Mouse (Mus musculus): ENCODE data around the gene Mxi1. TPM values are rescaled to one million over a fixed set of nuclear protein-coding genes. Genes with fewer than 3 reads are reported as not detected.

Mxi1 gene
- polyA plus RNA-seq, 1 experiment from 2014 or later = 59.6 TPM

DNA sequence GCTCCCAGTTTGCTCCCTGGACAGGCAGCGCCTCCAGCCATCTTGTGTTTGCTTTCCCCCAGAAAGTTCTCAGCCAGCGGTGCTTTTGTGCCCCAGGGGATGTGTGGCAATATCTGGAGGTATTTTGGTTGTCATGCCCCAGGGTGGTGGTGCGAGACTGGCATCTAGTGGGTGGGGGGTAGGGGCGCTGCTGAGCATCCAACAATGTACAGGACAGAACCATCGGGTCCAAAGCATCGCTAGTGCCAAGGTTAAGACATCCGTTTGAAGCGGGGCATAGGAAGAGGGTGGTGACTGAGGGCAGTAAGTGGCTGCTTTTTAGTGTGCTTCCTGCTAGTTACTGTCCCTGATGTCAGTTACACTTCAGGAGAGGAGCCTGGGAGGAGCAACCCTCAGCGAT lies 17.8 kb downstream of the Mxi1 start:
- Histone ChIP-seq H3K9me3 (ENCODE audit: control insufficient read depth, low read length) (no peaks in the 10 kb centered on the region), H3K9ac (ENCODE audit: low read depth, low read length) (no peak overlapping the region), H3K4me3 (ENCODE audit: low read depth, low read length) (no peak overlapping the region), H3K4me1 (replicated peaks; ENCODE audit: control insufficient read depth, insufficient read depth, low read length) (peaks cover 3% of the 10 kb centered on the region), H3K36me3 (ENCODE audit: control insufficient read depth, insufficient read depth, low read length) (0 out of 2 replicates have a peak, but pooled peaks cover 4% of the 10 kb centered on the region), H3K27ac (ENCODE audit: low read depth, low read length) (no peak overlapping the region), H3K4me2 (replicated peaks; ENCODE audit: low read depth, low read length) (no peak overlapping the region), H3K27me3 (ENCODE audit: control insufficient read depth, insufficient read depth, low read length) (no peaks in the 10 kb centered on the region)
- ATAC-seq (ENCODE audit: low FRiP score) = no peak
- DNase-seq (ENCODE audit: low spot score) = no peak
- WGBS = 71% methylated on average over 9 of the region's 9 CpGs

GRCm38 (mm10) chr19:53329221-53329991 lies 19.1 kb downstream of the Mxi1 start:
- peak; percentile 92 for DNase-seq (ENCODE audit: low spot score)
- H3K4me3 ChIP-seq (ENCODE audit: low read depth, low read length) = peak overlapping the region; percentile 80
- peak; percentile 86 for ATAC-seq (ENCODE audit: low FRiP score)
- H3K27me3 ChIP-seq (ENCODE audit: control insufficient read depth, insufficient read depth, low read length) = no peaks in the 10 kb centered on the region
- no peaks in the 10 kb centered on the region for H3K9me3 ChIP-seq (ENCODE audit: control insufficient read depth, low read length)
- peak overlapping the region; percentile 68 for H3K9ac ChIP-seq (ENCODE audit: low read depth, low read length)
- peaks cover 3% of the 10 kb centered on the region for H3K4me1 ChIP-seq (replicated peaks; ENCODE audit: control insufficient read depth, insufficient read depth, low read length)
- under 1% methylated on average over 67 of the region's 106 CpGs for WGBS
- H3K4me2 ChIP-seq (replicated peaks; ENCODE audit: low read depth, low read length) = peak overlapping the region; percentile 100
- H3K36me3 ChIP-seq (ENCODE audit: control insufficient read depth, insufficient read depth, low read length) = 0 out of 2 replicates have a peak, but pooled peaks cover 4% of the 10 kb centered on the region
- peak overlapping the region; percentile 30 for H3K27ac ChIP-seq (ENCODE audit: low read depth, low read length)

DNA sequence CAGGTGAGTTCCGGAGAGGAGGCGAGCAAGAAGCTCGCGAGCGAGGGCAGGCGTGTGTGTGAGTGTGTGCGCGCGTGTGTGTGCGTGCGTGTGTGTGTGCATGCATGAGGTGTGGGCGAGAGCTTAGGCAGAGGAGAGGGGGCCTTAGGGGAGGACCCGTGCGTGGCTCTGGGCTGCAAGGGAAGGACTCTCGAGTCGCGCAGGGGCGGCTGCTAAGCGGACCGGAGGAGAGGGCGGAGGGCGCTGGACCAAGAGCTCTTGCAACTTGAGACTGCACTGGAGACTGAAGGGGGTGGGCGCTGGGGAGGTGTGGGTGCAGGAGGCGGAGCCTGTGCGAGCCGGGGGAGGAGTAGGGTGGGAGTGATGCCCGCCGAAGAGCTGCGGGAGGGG lies 19.7 kb downstream of the Mxi1 start:
- H3K4me2 ChIP-seq (replicated peaks; ENCODE audit: low read depth, low read length) = peak overlapping the region; percentile 100
- 0 out of 2 replicates have a peak, but pooled peaks cover 4% of the 10 kb centered on the region for H3K36me3 ChIP-seq (ENCODE audit: control insufficient read depth, insufficient read depth, low read length)
- H3K9me3 ChIP-seq (ENCODE audit: control insufficient read depth, low read length) = no peaks in the 10 kb centered on the region
- ATAC-seq (ENCODE audit: low FRiP score) (peak; percentile 64), DNase-seq (ENCODE audit: low spot score) (peak; percentile 66)
- peaks cover 3% of the 10 kb centered on the region for H3K4me1 ChIP-seq (replicated peaks; ENCODE audit: control insufficient read depth, insufficient read depth, low read length)
- H3K27ac ChIP-seq (ENCODE audit: low read depth, low read length) = no peak overlapping the region
- WGBS = 0% methylated on average over 28 of the region's 29 CpGs
- no peaks in the 10 kb centered on the region for H3K27me3 ChIP-seq (ENCODE audit: control insufficient read depth, insufficient read depth, low read length)
- peak overlapping the region; percentile 68 for H3K9ac ChIP-seq (ENCODE audit: low read depth, low read length)
- peak overlapping the region; percentile 80 for H3K4me3 ChIP-seq (ENCODE audit: low read depth, low read length)

DNA sequence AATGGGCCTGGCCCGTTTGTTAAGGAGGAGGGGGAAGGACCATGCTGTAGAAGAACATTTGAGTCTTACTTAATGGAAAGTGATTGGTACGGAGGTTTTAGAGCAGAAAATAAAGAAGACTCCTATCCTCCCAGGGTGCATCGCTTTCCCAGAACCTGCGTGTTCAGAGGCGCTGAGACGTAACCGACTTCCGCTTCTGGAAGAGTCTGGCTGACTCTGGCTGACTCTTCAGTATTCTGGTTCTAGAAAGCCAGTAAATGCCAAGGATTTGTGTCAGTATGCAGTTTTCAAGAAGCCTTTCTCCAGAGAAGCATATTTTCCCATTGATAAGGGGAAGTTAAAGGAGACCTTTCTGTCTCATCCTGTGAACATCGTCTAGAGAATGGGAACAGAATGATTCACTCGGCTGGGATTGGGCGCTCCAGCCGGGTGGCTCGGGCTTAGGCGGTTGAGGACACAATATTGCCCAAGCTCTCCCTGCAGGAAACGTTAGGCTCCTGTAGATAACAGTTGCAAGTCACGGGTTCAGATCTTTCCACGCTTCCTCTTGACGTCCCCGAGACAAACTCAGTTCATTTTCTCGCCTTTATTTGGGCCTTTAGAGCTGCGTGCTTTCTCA lies 21.7 kb downstream of the Mxi1 start:
- Histone ChIP-seq H3K4me2 (replicated peaks; ENCODE audit: low read depth, low read length) (no peak overlapping the region), H3K4me1 (replicated peaks; ENCODE audit: control insufficient read depth, insufficient read depth, low read length) (no peaks in the 10 kb centered on the region; the same call in 1 of the 2 replicates), H3K27me3 (ENCODE audit: control insufficient read depth, insufficient read depth, low read length) (no peaks in the 10 kb centered on the region), H3K4me3 (ENCODE audit: low read depth, low read length) (no peak overlapping the region), H3K36me3 (ENCODE audit: control insufficient read depth, insufficient read depth, low read length) (0 out of 2 replicates have a peak, but pooled peaks cover 4% of the 10 kb centered on the region), H3K9me3 (ENCODE audit: control insufficient read depth, low read length) (no peaks in the 10 kb centered on the region), H3K9ac (ENCODE audit: low read depth, low read length) (no peak overlapping the region), H3K27ac (ENCODE audit: low read depth, low read length) (no peak overlapping the region)
- 95% methylated on average over 21 of the region's 21 CpGs for WGBS
- ATAC-seq (ENCODE audit: low FRiP score) (no peak), DNase-seq (ENCODE audit: low spot score) (no peak)

DNA sequence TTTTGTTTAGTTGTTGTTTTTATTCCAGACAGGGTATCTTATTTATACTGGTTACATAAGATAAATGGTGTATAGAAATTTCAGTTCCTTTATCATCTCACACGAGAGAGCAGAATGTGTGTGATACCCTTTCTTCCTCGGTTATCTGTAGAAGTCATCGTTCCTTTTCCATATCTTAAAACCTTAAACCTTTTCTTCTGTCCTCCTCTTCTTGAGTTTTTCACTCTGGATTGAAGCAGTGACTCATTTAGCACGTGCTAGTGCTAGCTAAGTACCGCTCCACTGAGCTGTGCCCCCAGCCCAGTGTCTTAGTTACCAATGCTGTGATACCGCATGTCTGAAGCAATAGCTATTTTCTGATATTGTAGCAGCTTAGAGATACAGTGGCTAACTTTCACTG lies 23.4 kb downstream of the Mxi1 start:
- Histone ChIP-seq H3K4me2 (replicated peaks; ENCODE audit: low read depth, low read length) (no peak overlapping the region), H3K36me3 (ENCODE audit: control insufficient read depth, insufficient read depth, low read length) (0 out of 2 replicates have a peak, but pooled peaks cover 6% of the 10 kb centered on the region), H3K27me3 (ENCODE audit: control insufficient read depth, insufficient read depth, low read length) (no peaks in the 10 kb centered on the region), H3K9me3 (ENCODE audit: control insufficient read depth, low read length) (no peaks in the 10 kb centered on the region), H3K27ac (ENCODE audit: low read depth, low read length) (no peak overlapping the region), H3K9ac (ENCODE audit: low read depth, low read length) (no peak overlapping the region), H3K4me1 (replicated peaks; ENCODE audit: control insufficient read depth, insufficient read depth, low read length) (no peaks in the 10 kb centered on the region; the same call in 1 of the 2 replicates), H3K4me3 (ENCODE audit: low read depth, low read length) (no peak overlapping the region)
- 95% methylated on average over 6 of the region's 6 CpGs for WGBS
- ATAC-seq (ENCODE audit: low FRiP score) (no peak), DNase-seq (ENCODE audit: low spot score) (no peak)

GRCm38 (mm10) chr19:53335241-53335640 lies 24.9 kb downstream of the Mxi1 start:
- Histone ChIP-seq H3K4me3 (ENCODE audit: low read depth, low read length) (no peak overlapping the region), H3K27me3 (ENCODE audit: control insufficient read depth, insufficient read depth, low read length) (no peaks in the 10 kb centered on the region), H3K27ac (ENCODE audit: low read depth, low read length) (no peak overlapping the region), H3K9ac (ENCODE audit: low read depth, low read length) (no peak overlapping the region), H3K36me3 (ENCODE audit: control insufficient read depth, insufficient read depth, low read length) (0 out of 2 replicates have a peak, but pooled peaks cover 6% of the 10 kb centered on the region), H3K4me2 (replicated peaks; ENCODE audit: low read depth, low read length) (no peak overlapping the region), H3K4me1 (replicated peaks; ENCODE audit: control insufficient read depth, insufficient read depth, low read length) (no peaks in the 10 kb centered on the region; the same call in 1 of the 2 replicates), H3K9me3 (ENCODE audit: control insufficient read depth, low read length) (no peaks in the 10 kb centered on the region)
- WGBS = 95% methylated on average over 9 of the region's 9 CpGs
- DNase-seq (ENCODE audit: low spot score) (no peak), ATAC-seq (ENCODE audit: low FRiP score) (no peak)

DNA sequence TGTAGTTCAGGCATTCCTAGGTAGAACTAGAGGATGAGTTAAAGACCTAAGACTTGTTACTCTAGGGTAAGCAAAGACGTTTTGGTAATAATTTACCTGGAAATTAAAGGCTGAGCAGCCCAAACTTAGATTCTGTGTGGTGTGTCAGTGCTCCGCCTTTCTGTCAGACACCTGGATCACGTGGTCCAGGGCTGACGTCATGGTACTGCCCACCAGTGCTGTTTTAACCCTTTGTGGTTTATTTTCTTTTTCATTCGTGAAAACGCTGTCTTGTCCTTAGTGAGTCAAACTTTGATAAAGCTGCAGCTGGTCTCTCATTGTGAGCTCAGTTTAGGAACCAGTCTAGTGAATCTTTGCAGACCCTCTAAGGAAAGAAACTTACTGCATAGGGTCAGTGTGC lies 30.1 kb downstream of the Mxi1 start:
- no peaks in the 10 kb centered on the region for H3K9me3 ChIP-seq (ENCODE audit: control insufficient read depth, low read length)
- DNase-seq (ENCODE audit: low spot score) = no peak
- H3K9ac ChIP-seq (ENCODE audit: low read depth, low read length) = no peak overlapping the region
- no peak overlapping the region for H3K4me3 ChIP-seq (ENCODE audit: low read depth, low read length)
- no peak overlapping the region for H3K27ac ChIP-seq (ENCODE audit: low read depth, low read length)
- H3K4me1 ChIP-seq (replicated peaks; ENCODE audit: control insufficient read depth, insufficient read depth, low read length) = no peaks in the 10 kb centered on the region; the same call in 1 of the 2 replicates
- 0 out of 2 replicates have a peak, but pooled peaks cover 2% of the 10 kb centered on the region for H3K36me3 ChIP-seq (ENCODE audit: control insufficient read depth, insufficient read depth, low read length)
- H3K27me3 ChIP-seq (ENCODE audit: control insufficient read depth, insufficient read depth, low read length) = no peaks in the 10 kb centered on the region
- ATAC-seq (ENCODE audit: low FRiP score) = no peak
- no peak overlapping the region for H3K4me2 ChIP-seq (replicated peaks; ENCODE audit: low read depth, low read length)
- 36% methylated on average over 6 of the region's 6 CpGs for WGBS

GRCm38 (mm10) chr19:53343174-53343881 lies 33.0 kb downstream of the Mxi1 start:
- no peak overlapping the region for H3K9ac ChIP-seq (ENCODE audit: low read depth, low read length)
- ATAC-seq (ENCODE audit: low FRiP score) = no peak
- no peaks in the 10 kb centered on the region for H3K9me3 ChIP-seq (ENCODE audit: control insufficient read depth, low read length)
- peaks cover 2% of the 10 kb centered on the region; the same call in 1 of the 2 replicates for H3K36me3 ChIP-seq (ENCODE audit: control insufficient read depth, insufficient read depth, low read length)
- H3K27ac ChIP-seq (ENCODE audit: low read depth, low read length) = no peak overlapping the region
- no peaks in the 10 kb centered on the region for H3K27me3 ChIP-seq (ENCODE audit: control insufficient read depth, insufficient read depth, low read length)
- H3K4me2 ChIP-seq (replicated peaks; ENCODE audit: low read depth, low read length) = no peak overlapping the region
- H3K4me3 ChIP-seq (ENCODE audit: low read depth, low read length) = no peak overlapping the region
- H3K4me1 ChIP-seq (replicated peaks; ENCODE audit: control insufficient read depth, insufficient read depth, low read length) = no peaks in the 10 kb centered on the region; the same call in 1 of the 2 replicates
- 93% methylated on average over 13 of the region's 13 CpGs for WGBS
- DNase-seq (ENCODE audit: low spot score) = no peak

Measured in hindbrain, embryonic 11.5 days (tissue).